Mouse (Mus musculus): ENCODE measurements around the gene Gsn. TPM values are rescaled to one million over a fixed set of nuclear protein-coding genes. Genes with fewer than 3 reads are reported as not detected.

Gene Gsn
- polyA plus RNA-seq, 1 experiment from 2014 or later = 30.6 TPM

DNA sequence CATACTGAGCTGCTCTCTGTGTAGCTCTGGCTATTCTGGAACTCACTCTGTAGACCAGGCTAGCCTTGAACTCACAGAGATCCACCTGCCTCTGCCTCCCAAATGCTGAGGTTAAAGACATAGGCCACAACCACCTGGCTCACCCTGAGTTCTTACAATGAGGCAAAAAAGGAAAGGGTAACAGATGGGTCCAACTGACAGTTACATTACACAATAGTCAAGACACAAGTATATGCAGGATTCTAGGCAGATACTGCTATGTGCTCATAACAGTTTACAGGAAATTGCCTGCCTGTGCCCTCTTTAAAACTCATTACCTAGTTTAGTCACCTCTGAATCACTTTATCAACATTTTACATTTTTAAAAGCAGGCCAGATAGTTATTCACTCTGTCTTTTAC, 77.5 kb downstream of the Gsn start:
- DNase-seq (ENCODE audit: low spot score) (no peak), ATAC-seq (ENCODE audit: insufficient read depth, low FRiP score, low TSS enrichment) (no peak)

DNA sequence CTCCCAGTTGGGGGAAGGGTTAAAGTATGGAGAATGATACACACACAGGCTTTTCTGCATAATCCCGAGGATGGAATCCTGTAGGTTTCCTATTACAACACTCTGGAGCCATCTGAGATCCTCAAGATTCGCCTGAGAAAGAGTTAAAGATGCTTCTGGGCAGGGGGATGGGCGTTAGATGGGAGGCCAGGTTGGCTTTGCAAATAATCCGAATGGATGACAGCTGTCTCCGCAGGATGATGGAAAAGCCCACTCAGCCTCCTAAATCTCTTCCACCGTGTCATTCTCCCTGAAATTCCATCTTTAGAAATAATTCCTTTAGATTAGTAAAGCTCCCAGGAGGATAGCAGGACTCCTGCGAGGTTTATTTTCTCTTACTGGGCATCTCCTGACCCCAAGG, 79.4 kb downstream of the Gsn start:
- peak overlapping the region; percentile 76; the same call in 1 of the 2 replicates for H3K4me3 ChIP-seq (ENCODE audit: low read depth, low read length)
- no peak overlapping the region for H3K27ac ChIP-seq (ENCODE audit: low read depth, low read length)
- H3K9ac ChIP-seq (ENCODE audit: low read length) = peak overlapping the region; percentile 18; the same call in 1 of the 2 replicates
- no peak for ATAC-seq (ENCODE audit: insufficient read depth, low FRiP score, low TSS enrichment)
- WGBS = 9% methylated on average over 7 of the region's 7 CpGs
- peaks cover 2% of the 10 kb centered on the region; the same call in 1 of the 2 replicates for H3K4me1 ChIP-seq (ENCODE audit: control insufficient read depth, insufficient read depth, low read length)
- DNase-seq (ENCODE audit: low spot score) = no peak
- peak overlapping the region; percentile 98 for H3K4me2 ChIP-seq (ENCODE audit: low read depth)
- 0 out of 2 replicates have a peak, but pooled peaks cover 4% of the 10 kb centered on the region for H3K27me3 ChIP-seq (ENCODE audit: control insufficient read depth, insufficient read depth, low read length)
- no peaks in the 10 kb centered on the region for H3K9me3 ChIP-seq (ENCODE audit: control insufficient read depth, low read length)
- H3K36me3 ChIP-seq (ENCODE audit: control insufficient read depth, insufficient read depth, low read length) = no peaks in the 10 kb centered on the region

More for the DNA sequence above, 77.5 kb downstream of the Gsn start:
- H3K27me3 ChIP-seq (ENCODE audit: control insufficient read depth, insufficient read depth, low read length) = 0 out of 2 replicates have a peak, but pooled peaks cover 4% of the 10 kb centered on the region
- H3K27ac ChIP-seq (ENCODE audit: low read depth, low read length) = no peak overlapping the region
- H3K9me3 ChIP-seq (ENCODE audit: control insufficient read depth, low read length) = no peaks in the 10 kb centered on the region
- H3K4me3 ChIP-seq (ENCODE audit: low read depth, low read length) = no peak overlapping the region
- no peak overlapping the region for H3K4me2 ChIP-seq (ENCODE audit: low read depth)
- H3K4me1 ChIP-seq (ENCODE audit: control insufficient read depth, insufficient read depth, low read length) = peaks cover 2% of the 10 kb centered on the region; the same call in 1 of the 2 replicates
- H3K36me3 ChIP-seq (ENCODE audit: control insufficient read depth, insufficient read depth, low read length) = no peaks in the 10 kb centered on the region
- no peak overlapping the region for H3K9ac ChIP-seq (ENCODE audit: low read length)

DNA sequence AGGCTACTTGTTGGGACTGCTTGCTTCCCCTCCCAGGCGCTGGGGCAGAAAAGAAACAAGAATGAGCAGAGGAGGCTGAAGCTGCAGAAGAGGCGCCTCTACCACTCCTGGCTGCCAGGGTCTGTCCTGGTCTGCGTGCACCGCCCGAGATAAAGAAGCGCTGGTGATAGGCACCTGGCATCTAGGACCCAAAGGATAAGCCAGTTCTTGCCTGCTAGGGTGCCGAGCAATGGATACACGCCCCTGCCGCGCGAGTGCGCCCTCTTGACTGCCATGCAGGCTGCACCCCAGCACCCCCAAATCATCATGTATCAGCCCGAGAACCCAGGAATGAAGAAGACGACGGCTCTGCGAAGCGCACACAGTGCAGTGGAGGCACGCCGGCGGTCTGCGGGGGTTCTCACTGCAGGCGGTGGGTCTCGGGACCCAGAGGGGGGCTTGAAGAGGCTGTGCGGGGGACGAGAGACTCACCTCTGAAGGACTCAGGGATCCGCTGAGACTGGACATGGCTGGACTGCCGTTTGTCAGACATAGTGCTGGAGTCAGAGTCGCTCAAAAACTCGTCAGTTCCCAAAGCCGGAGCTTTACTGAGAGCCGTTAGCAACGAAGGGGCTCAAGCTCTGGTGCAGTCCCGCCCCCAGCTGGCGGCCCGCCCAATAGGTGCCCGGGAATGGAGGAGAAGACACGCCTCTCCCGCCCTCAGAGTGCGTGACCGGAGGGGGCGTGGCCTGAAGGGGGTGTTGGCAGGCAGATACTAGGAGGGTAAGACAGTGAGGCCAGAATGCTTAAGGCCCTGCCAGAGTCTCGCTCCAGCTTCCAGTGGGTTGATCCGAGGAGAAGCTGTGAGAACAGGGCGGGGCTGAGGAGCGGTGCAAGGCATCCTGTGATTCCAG, 80.5 kb downstream of the Gsn start, which contains the start of gene Stom:
Stom (minus strand) TSS at position 589 of the 893 bp plus-strand sequence.
- Histone ChIP-seq H3K4me3 (ENCODE audit: low read depth, low read length) (peak within 1 kb of the TSS; percentile 76), H3K36me3 (ENCODE audit: control insufficient read depth, insufficient read depth, low read length) (no peaks in the 10 kb centered on the region), H3K4me2 (ENCODE audit: low read depth) (peak within 1 kb of the TSS; percentile 98), H3K9me3 (ENCODE audit: control insufficient read depth, low read length) (no peaks in the 10 kb centered on the region), H3K27me3 (ENCODE audit: control insufficient read depth, insufficient read depth, low read length) (0 out of 2 replicates have a peak, but pooled peaks cover 4% of the 10 kb centered on the region), H3K4me1 (ENCODE audit: control insufficient read depth, insufficient read depth, low read length) (peaks cover 2% of the 10 kb centered on the region; the same call in 1 of the 2 replicates), H3K9ac (ENCODE audit: low read length) (peak within 1 kb of the TSS; percentile 76), H3K27ac (ENCODE audit: low read depth, low read length) (peak within 1 kb of the TSS; percentile 54; the same call in 1 of the 2 replicates)
- under 1% methylated on average over 45 of the region's 45 CpGs for WGBS
- peak; percentile 99 for ATAC-seq (ENCODE audit: insufficient read depth, low FRiP score, low TSS enrichment)
- peak; percentile 99 for DNase-seq (ENCODE audit: low spot score)

DNA sequence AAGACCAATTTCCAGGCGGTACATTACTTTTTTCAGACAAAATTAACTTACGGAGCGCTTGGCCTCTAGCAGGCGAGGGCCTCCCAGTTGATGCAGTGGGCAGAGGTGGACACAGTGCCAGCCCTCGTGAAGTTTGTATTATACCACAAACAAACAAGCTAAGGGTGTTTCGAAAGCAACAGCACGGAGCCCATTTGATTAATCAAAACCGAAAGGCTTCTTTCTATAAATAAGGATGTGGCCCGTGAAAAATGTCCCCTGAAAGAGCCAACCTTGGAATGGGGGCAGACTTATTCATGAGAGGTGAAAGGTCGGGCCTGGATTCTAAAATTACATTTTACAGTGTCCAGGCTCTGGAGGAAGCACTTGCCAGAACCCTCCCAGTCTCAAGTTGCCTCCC, 81.2 kb downstream of the Gsn start:
- no peak for ATAC-seq (ENCODE audit: insufficient read depth, low FRiP score, low TSS enrichment)
- 45% methylated on average over 10 of the region's 10 CpGs for WGBS
- no peak for DNase-seq (ENCODE audit: low spot score)
- no peaks in the 10 kb centered on the region for H3K9me3 ChIP-seq (ENCODE audit: control insufficient read depth, low read length)
- no peaks in the 10 kb centered on the region for H3K36me3 ChIP-seq (ENCODE audit: control insufficient read depth, insufficient read depth, low read length)
- H3K27ac ChIP-seq (ENCODE audit: low read depth, low read length) = no peak overlapping the region; the same call in 1 of the 2 replicates
- peaks cover 2% of the 10 kb centered on the region; the same call in 1 of the 2 replicates for H3K4me1 ChIP-seq (ENCODE audit: control insufficient read depth, insufficient read depth, low read length)
- H3K27me3 ChIP-seq (ENCODE audit: control insufficient read depth, insufficient read depth, low read length) = 0 out of 2 replicates have a peak, but pooled peaks cover 4% of the 10 kb centered on the region
- peak overlapping the region; percentile 98 for H3K4me2 ChIP-seq (ENCODE audit: low read depth)
- H3K9ac ChIP-seq (ENCODE audit: low read length) = peak overlapping the region; percentile 45
- H3K4me3 ChIP-seq (ENCODE audit: low read depth, low read length) = peak overlapping the region; percentile 76; the same call in 1 of the 2 replicates

DNA sequence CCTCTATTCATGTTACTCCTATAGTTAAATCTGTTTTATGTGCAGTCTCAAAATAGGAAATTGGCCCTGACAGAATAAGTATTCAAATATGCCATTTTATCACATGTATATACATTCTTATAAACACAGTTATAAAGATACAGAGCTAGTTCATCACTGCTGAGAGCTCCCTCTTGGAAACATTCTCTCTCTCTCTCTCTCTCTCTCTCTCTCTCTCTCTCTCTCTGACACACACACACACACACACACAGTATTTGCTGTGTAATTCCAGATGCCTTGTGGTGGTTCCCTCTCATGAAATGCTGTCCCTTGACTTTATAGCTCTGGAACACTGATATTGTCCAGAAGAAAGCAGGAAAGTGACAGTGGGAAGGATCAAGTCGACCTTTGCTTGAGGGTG, 81.9 kb downstream of the Gsn start:
- Histone ChIP-seq H3K4me2 (ENCODE audit: low read depth) (no peak overlapping the region), H3K36me3 (ENCODE audit: control insufficient read depth, insufficient read depth, low read length) (no peaks in the 10 kb centered on the region), H3K9ac (ENCODE audit: low read length) (no peak overlapping the region), H3K27ac (ENCODE audit: low read depth, low read length) (no peak overlapping the region), H3K4me1 (ENCODE audit: control insufficient read depth, insufficient read depth, low read length) (peaks cover 2% of the 10 kb centered on the region; the same call in 1 of the 2 replicates), H3K27me3 (ENCODE audit: control insufficient read depth, insufficient read depth, low read length) (0 out of 2 replicates have a peak, but pooled peaks cover 4% of the 10 kb centered on the region), H3K9me3 (ENCODE audit: control insufficient read depth, low read length) (no peaks in the 10 kb centered on the region), H3K4me3 (ENCODE audit: low read depth, low read length) (no peak overlapping the region)
- WGBS = 83% methylated on average over 1 of the region's 1 CpGs
- DNase-seq (ENCODE audit: low spot score) (no peak), ATAC-seq (ENCODE audit: insufficient read depth, low FRiP score, low TSS enrichment) (no peak)

DNA sequence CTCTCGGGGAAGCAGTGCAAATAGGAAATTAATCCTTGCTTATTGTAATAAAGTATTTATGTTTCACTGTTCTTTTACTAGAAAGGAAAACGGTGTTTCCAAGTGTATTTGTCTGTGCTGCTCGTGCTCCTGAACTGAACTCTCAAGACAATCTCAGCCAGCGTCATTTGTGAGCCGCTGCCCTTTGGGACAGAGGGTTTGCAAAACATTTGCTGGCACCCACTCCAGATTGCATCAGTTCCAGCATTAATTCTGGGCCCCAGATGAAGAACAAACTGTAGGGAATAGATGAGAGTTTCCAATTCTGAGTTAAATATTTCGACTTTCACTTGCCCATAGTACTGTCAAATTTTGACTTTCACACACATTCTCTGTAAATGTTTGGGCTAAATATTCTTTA, 82.5 kb downstream of the Gsn start:
- Histone ChIP-seq H3K4me1 (ENCODE audit: control insufficient read depth, insufficient read depth, low read length) (peaks cover 2% of the 10 kb centered on the region; the same call in 1 of the 2 replicates), H3K9ac (ENCODE audit: low read length) (no peak overlapping the region), H3K4me2 (ENCODE audit: low read depth) (no peak overlapping the region), H3K27ac (ENCODE audit: low read depth, low read length) (no peak overlapping the region), H3K27me3 (ENCODE audit: control insufficient read depth, insufficient read depth, low read length) (0 out of 2 replicates have a peak, but pooled peaks cover 4% of the 10 kb centered on the region), H3K9me3 (ENCODE audit: control insufficient read depth, low read length) (no peaks in the 10 kb centered on the region), H3K4me3 (ENCODE audit: low read depth, low read length) (no peak overlapping the region), H3K36me3 (ENCODE audit: control insufficient read depth, insufficient read depth, low read length) (no peaks in the 10 kb centered on the region)
- no peak for ATAC-seq (ENCODE audit: insufficient read depth, low FRiP score, low TSS enrichment)
- 88% methylated on average over 6 of the region's 6 CpGs for WGBS
- DNase-seq (ENCODE audit: low spot score) = no peak

DNA sequence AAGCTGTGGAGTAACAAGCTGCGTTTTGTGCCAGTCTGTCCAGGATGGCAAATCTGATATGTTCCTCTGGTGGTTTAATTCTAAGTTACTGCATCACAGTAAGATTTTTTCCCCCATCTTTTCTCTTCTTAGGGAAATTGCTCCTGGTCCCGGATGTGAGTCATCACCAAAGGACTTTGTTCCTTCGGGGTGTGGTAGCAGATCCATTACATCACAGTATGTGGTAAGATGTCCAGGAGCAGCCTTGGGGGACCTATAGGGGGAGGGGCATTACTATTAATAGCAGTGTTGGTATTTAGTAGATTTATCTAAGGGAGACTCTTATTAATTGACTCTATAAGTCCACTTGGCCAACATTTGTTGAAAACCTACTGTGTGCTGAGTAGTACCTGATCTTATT, 86.4 kb downstream of the Gsn start:
- ATAC-seq (ENCODE audit: insufficient read depth, low FRiP score, low TSS enrichment) (no peak), DNase-seq (ENCODE audit: low spot score) (no peak)
- no peak overlapping the region for H3K4me2 ChIP-seq (ENCODE audit: low read depth)
- H3K27me3 ChIP-seq (ENCODE audit: control insufficient read depth, insufficient read depth, low read length) = no peaks in the 10 kb centered on the region
- H3K27ac ChIP-seq (ENCODE audit: low read depth, low read length) = no peak overlapping the region
- WGBS = 75% methylated on average over 3 of the region's 3 CpGs
- no peaks in the 10 kb centered on the region for H3K4me1 ChIP-seq (ENCODE audit: control insufficient read depth, insufficient read depth, low read length)
- no peaks in the 10 kb centered on the region for H3K36me3 ChIP-seq (ENCODE audit: control insufficient read depth, insufficient read depth, low read length)
- H3K9me3 ChIP-seq (ENCODE audit: control insufficient read depth, low read length) = no peaks in the 10 kb centered on the region
- H3K9ac ChIP-seq (ENCODE audit: low read length) = no peak overlapping the region
- H3K4me3 ChIP-seq (ENCODE audit: low read depth, low read length) = no peak overlapping the region

DNA sequence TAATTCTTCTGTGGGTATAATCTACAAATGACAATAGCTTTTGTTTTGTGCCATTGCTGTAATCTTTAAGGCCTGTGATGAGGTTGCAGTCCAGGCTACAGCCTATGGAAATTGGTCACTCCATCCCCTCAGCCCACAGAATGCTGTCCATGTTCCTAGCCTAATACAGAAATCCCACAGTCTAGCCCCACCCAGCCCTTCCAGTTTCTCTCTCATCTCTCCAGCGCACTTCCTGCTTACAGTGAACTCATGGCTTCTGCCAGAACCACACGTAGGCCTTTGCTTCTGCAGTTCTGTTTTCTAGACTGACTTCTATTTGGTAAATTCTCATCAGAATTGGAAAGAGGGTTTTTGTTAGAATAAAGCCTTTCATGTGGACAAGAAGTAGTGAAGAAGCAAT, 89.8 kb downstream of the Gsn start:
- ATAC-seq (ENCODE audit: insufficient read depth, low FRiP score, low TSS enrichment) = no peak

More for the DNA sequence above, 89.8 kb downstream of the Gsn start:
- no peaks in the 10 kb centered on the region for H3K36me3 ChIP-seq (ENCODE audit: control insufficient read depth, insufficient read depth, low read length)
- no peaks in the 10 kb centered on the region for H3K9me3 ChIP-seq (ENCODE audit: control insufficient read depth, low read length)
- H3K4me2 ChIP-seq (ENCODE audit: low read depth) = no peak overlapping the region
- DNase-seq (ENCODE audit: low spot score) = no peak
- H3K4me1 ChIP-seq (ENCODE audit: control insufficient read depth, insufficient read depth, low read length) = no peaks in the 10 kb centered on the region
- WGBS = 81% methylated on average over 2 of the region's 2 CpGs
- H3K9ac ChIP-seq (ENCODE audit: low read length) = no peak overlapping the region
- H3K4me3 ChIP-seq (ENCODE audit: low read depth, low read length) = no peak overlapping the region
- no peaks in the 10 kb centered on the region for H3K27me3 ChIP-seq (ENCODE audit: control insufficient read depth, insufficient read depth, low read length)
- no peak overlapping the region for H3K27ac ChIP-seq (ENCODE audit: low read depth, low read length)
